Mouse (Mus musculus) hindbrain, embryonic 11.5 days (tissue): Measurements from ENCODE around the gene Ndufaf2. TPM values are rescaled to one million over a fixed set of nuclear protein-coding genes. Genes with fewer than 3 reads are reported as not detected.

Experiments
- ATAC-seq: fragments of 200-750 bp; cut with Nextera tagmentation; 2 replicates; pipeline ENCODE4 v1.8.0; 2017; ENCODE audit warnings: mild to moderate bottlenecking, moderate TSS enrichment, moderate library complexity; ENCODE audit not compliant: low FRiP score
- DNase-seq: peaks from one replicate; pipeline ENCODE4 v3.0.0-alpha.2; 2015; ENCODE audit warnings: low spot score
- H3K27ac ChIP-seq: fragments of 300-500 bp; sonication (generic); 2 replicates; pipeline ENCODE4 v1.5.1; 2014; ENCODE audit warnings: mild to moderate bottlenecking, low read depth, low read length
- H3K27me3 ChIP-seq: fragments of 300-500 bp; sonication (generic); 2 replicates; pipeline ENCODE4 v1.6.1; 2014; ENCODE audit warnings: mild to moderate bottlenecking, low read length, moderate library complexity, mixed read lengths; ENCODE audit not compliant: control insufficient read depth, insufficient read depth
- H3K36me3 ChIP-seq: fragments of 300-500 bp; sonication (generic); 2 replicates; pipeline ENCODE4 v1.6.1; 2014; ENCODE audit warnings: mild to moderate bottlenecking, low read length, moderate library complexity, mixed read lengths; ENCODE audit not compliant: control insufficient read depth, insufficient read depth
- H3K4me1 ChIP-seq: fragments of 300-500 bp; sonication (generic); replicated peaks from 2 replicates; pipeline ENCODE4 v1.6.1; 2014; ENCODE audit warnings: low read length, mixed read lengths; ENCODE audit not compliant: control insufficient read depth, insufficient read depth
- H3K4me2 ChIP-seq: fragments of 300-500 bp; sonication (generic); replicated peaks from 2 replicates; pipeline ENCODE4 v1.6.1; 2014; ENCODE audit warnings: mild to moderate bottlenecking, low read depth, low read length
- H3K4me3 ChIP-seq: fragments of 300-500 bp; sonication (generic); 2 replicates; pipeline ENCODE4 v1.5.1; 2014; ENCODE audit warnings: low read depth, low read length
- H3K9ac ChIP-seq: fragments of 300-500 bp; sonication (generic); 2 replicates; pipeline ENCODE4 v1.6.1; 2014; ENCODE audit warnings: low read depth, low read length
- H3K9me3 ChIP-seq: fragments of 300-500 bp; sonication (generic); 2 replicates; pipeline ENCODE4 v1.6.1; 2016; ENCODE audit warnings: low read length; ENCODE audit not compliant: control insufficient read depth
- WGBS: fragments of 180-500 bp; shearing (Covaris S2); extraction: QIAGEN DNeasy Blood & Tissue Kit; methylation state at CpG from one replicate; pipeline ENCODE4 v1.1.7; 2014; 5-methylcytosine and 5-hydroxymethylcytosine counted together
- polyA plus RNA-seq: library from polyadenylated mRNA; unstranded; fragments of >200 nt; fragmentation: Nextera tagmentation; extraction: Ambion mirVana; gene quantifications from 2 replicates; pipeline ENCODE4 v1.2.1, GENCODE M21; 2014

The Ndufaf2 gene
- polyA plus RNA-seq, 1 experiment from 2014 or later: 84.7 TPM

- no peak for ATAC-seq
- no peak overlapping the region for H3K4me2 ChIP-seq
- WGBS: 82% methylated on average over 7 of the region's 7 CpGs
Measured at GRCm38 (mm10) chr13:108092290-108092689, 66.1 kb downstream of the Ndufaf2 start.

DNA sequence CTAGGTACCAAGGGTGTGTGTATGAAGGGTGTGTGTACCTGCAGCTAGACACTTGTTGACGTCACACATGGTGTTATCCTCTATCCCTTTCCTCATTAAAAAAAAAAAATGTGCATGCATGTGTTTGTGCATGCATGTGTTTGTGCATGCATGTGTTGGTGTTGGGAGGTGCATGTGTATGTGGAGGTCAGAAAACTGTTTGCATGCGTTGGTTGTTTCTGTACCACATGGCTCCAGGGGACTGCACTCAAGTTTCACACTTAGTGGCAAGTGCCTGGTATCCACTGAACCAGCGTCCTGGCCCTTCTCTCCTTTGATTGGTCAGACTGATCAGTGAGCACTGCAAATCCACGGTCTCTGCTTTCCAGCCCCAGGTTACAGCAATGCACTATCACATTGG is 71.7 kb downstream of the Ndufaf2 start:
- Histone ChIP-seq H3K36me3 (no peaks in the 10 kb centered on the region), H3K4me3 (no peak overlapping the region), H3K9ac (no peak overlapping the region), H3K27me3 (no peaks in the 10 kb centered on the region), H3K4me2 (no peak overlapping the region), H3K4me1 (no peaks in the 10 kb centered on the region), H3K9me3 (no peaks in the 10 kb centered on the region), H3K27ac (no peak overlapping the region)
- no peak for DNase-seq
- 73% methylated on average over 4 of the region's 4 CpGs for WGBS
- no peak for ATAC-seq

More at GRCm38 (mm10) chr13:108092290-108092689, 66.1 kb downstream of the Ndufaf2 start:
- Histone ChIP-seq H3K4me3 (no peak overlapping the region), H3K27ac (no peak overlapping the region), H3K9me3 (no peaks in the 10 kb centered on the region), H3K36me3 (no peaks in the 10 kb centered on the region), H3K9ac (no peak overlapping the region), H3K4me1 (no peaks in the 10 kb centered on the region), H3K27me3 (no peaks in the 10 kb centered on the region)
- no peak for DNase-seq

DNA sequence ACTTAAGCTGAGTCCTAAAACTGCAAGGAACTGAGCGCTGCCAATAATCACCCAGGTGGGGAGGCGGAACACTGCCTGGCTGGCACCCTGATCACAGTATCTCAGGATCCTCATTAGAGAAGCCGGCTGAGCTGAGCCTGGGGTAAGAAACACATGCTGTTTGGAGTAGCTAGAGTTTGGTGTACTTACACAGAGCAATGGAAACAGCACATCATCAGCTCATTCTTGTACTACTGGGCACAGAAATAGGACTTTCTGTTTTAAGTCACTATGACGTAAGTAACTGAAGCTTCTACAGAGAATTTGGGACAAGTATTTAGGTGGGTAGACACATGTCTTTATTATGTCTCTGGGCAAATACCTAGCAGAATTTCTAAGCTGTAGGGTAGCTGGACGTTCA is 72.4 kb downstream of the Ndufaf2 start:
- DNase-seq (no peak), ATAC-seq (no peak)
- H3K27me3 ChIP-seq: no peaks in the 10 kb centered on the region
- H3K4me1 ChIP-seq: no peaks in the 10 kb centered on the region
- no peaks in the 10 kb centered on the region for H3K36me3 ChIP-seq
- H3K4me3 ChIP-seq: no peak overlapping the region
- 83% methylated on average over 5 of the region's 5 CpGs for WGBS
- H3K9ac ChIP-seq: no peak overlapping the region
- no peak overlapping the region for H3K4me2 ChIP-seq
- H3K9me3 ChIP-seq: no peaks in the 10 kb centered on the region
- no peak overlapping the region for H3K27ac ChIP-seq

GRCm38 (mm10) chr13:108084086-108084485 is 74.3 kb downstream of the Ndufaf2 start:
- H3K27ac ChIP-seq: no peak overlapping the region
- no peak overlapping the region for H3K9ac ChIP-seq
- no peak overlapping the region for H3K4me2 ChIP-seq
- no peak overlapping the region for H3K4me3 ChIP-seq
- 98% methylated on average over 4 of the region's 4 CpGs for WGBS
- H3K9me3 ChIP-seq: no peaks in the 10 kb centered on the region
- no peaks in the 10 kb centered on the region for H3K4me1 ChIP-seq
- DNase-seq: no peak
- ATAC-seq: no peak
- no peaks in the 10 kb centered on the region for H3K36me3 ChIP-seq
- no peaks in the 10 kb centered on the region for H3K27me3 ChIP-seq

GRCm38 (mm10) chr13:108077901-108078300 is 80.5 kb downstream of the Ndufaf2 start:
- Histone ChIP-seq H3K4me1 (no peaks in the 10 kb centered on the region), H3K36me3 (no peaks in the 10 kb centered on the region), H3K9me3 (no peaks in the 10 kb centered on the region), H3K9ac (no peak overlapping the region), H3K4me2 (no peak overlapping the region), H3K4me3 (no peak overlapping the region), H3K27me3 (no peaks in the 10 kb centered on the region), H3K27ac (no peak overlapping the region)
- DNase-seq: no peak
- no peak for ATAC-seq
- 91% methylated on average over 4 of the region's 4 CpGs for WGBS

DNA sequence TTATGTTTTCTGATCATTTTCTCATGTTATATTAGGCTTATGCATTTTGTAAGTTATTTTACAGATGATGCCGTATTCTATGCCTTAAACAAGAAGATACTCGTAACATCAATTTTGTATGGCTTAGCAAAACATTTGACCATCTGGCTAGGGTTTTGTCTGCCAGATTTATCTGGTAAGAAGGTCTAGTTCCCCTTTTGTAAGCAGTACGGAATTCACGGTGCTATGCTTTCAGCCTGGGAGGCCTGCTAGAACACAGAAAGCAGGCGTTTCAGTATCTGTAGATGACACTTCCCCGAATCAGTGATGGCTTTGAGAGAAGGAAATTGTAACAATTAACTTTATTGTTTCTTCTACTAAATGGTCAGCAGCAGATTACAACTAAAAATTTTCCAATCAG is 80.9 kb downstream of the Ndufaf2 start:
- no peaks in the 10 kb centered on the region for H3K27me3 ChIP-seq
- no peaks in the 10 kb centered on the region for H3K36me3 ChIP-seq
- H3K4me3 ChIP-seq: no peak overlapping the region
- H3K4me2 ChIP-seq: no peak overlapping the region
- no peak overlapping the region for H3K9ac ChIP-seq
- ATAC-seq: no peak
- H3K4me1 ChIP-seq: no peaks in the 10 kb centered on the region
- 91% methylated on average over 6 of the region's 6 CpGs for WGBS
- no peak overlapping the region for H3K27ac ChIP-seq
- no peaks in the 10 kb centered on the region for H3K9me3 ChIP-seq
- no peak for DNase-seq

DNA sequence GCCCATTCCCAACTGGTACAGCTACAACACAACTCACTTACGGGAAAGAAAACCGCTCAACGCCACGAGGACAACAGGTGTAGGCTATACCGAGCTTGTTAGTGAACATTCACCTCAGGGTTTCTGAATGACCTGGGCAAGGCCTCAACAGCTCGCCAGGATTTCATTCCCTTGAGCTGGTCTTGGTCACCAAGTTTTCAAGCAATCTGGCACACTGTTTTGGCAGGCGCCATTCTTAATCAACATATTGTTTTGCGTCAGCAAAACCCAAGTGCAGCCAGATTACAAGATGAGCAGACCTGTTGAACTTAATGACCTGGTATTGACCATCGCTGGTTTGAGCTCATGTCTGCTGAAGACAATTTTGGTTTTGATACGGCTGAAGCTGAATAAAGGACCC is 88.3 kb downstream of the Ndufaf2 start:
- H3K27me3 ChIP-seq: no peaks in the 10 kb centered on the region
- H3K4me3 ChIP-seq: no peak overlapping the region
- WGBS: 95% methylated on average over 10 of the region's 10 CpGs
- no peak for ATAC-seq
- no peak for DNase-seq
- H3K4me1 ChIP-seq: no peaks in the 10 kb centered on the region
- no peaks in the 10 kb centered on the region for H3K9me3 ChIP-seq
- no peak overlapping the region for H3K4me2 ChIP-seq
- no peak overlapping the region for H3K27ac ChIP-seq
- H3K36me3 ChIP-seq: no peaks in the 10 kb centered on the region
- no peak overlapping the region for H3K9ac ChIP-seq

DNA sequence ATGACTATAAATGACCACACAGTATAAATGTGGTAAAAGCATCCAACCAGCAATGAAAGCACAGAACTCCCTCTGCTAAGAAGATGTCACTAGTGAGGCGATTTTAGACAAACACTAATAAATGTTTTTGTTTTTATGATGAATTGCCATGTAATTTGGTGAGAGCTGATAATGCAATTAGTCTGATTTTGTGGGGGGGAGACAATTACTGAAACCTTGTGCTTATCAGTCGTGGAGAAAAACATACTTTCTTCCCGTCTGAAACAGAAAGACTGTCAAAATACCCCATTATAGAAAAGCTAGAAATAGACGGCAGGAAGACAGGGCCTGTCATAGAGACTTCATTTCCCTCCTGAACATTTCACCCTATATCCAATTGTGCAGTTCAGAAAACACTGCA is 89.3 kb downstream of the Ndufaf2 start:
- no peaks in the 10 kb centered on the region; the same call in 1 of the 2 replicates for H3K4me1 ChIP-seq
- no peak overlapping the region for H3K27ac ChIP-seq
- no peak overlapping the region for H3K9ac ChIP-seq
- no peaks in the 10 kb centered on the region for H3K36me3 ChIP-seq
- ATAC-seq: no peak
- WGBS: 85% methylated on average over 4 of the region's 4 CpGs
- no peak overlapping the region for H3K4me2 ChIP-seq
- no peaks in the 10 kb centered on the region for H3K9me3 ChIP-seq
- H3K4me3 ChIP-seq: no peak overlapping the region
- no peak for DNase-seq
- no peaks in the 10 kb centered on the region for H3K27me3 ChIP-seq

DNA sequence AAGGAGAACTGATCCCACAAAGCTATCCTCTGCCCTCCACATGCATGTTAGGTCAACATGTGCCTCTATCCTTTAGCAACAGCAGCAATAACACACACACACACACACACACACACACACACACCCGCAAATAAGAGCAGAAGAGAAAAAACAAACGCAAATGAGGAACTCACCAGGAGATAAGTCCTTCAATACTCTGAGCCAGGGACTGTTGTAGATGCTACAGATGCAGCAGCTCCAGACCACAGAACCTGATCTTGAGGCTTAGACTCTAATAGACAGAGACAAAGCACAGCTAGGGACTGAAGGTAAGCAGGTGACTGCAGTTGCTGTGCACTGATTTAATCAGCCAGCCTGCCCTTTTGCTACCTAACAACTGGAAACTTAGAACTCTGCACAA is 92.4 kb downstream of the Ndufaf2 start:
- DNase-seq (no peak), ATAC-seq (no peak)
- WGBS: 72% methylated on average over 2 of the region's 2 CpGs
- Histone ChIP-seq H3K4me3 (no peak overlapping the region), H3K4me1 (peaks cover 3% of the 10 kb centered on the region), H3K9me3 (no peaks in the 10 kb centered on the region), H3K27ac (no peak overlapping the region), H3K9ac (no peak overlapping the region), H3K4me2 (no peak overlapping the region), H3K36me3 (no peaks in the 10 kb centered on the region), H3K27me3 (no peaks in the 10 kb centered on the region)
